Mouse (Mus musculus): ENCODE results near the gene Kpna6.
A peak's percentile ranks its signal among the peaks of the same experiment; 100 is the strongest.

Gene Kpna6

GRCm38 (mm10) chr4:129617121-129617641 is 55.4 kb downstream of the Kpna6 start:
- peak; percentile 51 for DNase-seq

- DNase-seq = no peak
These were observed 55.9 kb downstream of the Kpna6 start for GRCm38 (mm10) chr4:129616631-129617030.

GRCm38 (mm10) chr4:129615801-129616290 is 56.7 kb downstream of the Kpna6 start:
- DNase-seq = no peak

DNA sequence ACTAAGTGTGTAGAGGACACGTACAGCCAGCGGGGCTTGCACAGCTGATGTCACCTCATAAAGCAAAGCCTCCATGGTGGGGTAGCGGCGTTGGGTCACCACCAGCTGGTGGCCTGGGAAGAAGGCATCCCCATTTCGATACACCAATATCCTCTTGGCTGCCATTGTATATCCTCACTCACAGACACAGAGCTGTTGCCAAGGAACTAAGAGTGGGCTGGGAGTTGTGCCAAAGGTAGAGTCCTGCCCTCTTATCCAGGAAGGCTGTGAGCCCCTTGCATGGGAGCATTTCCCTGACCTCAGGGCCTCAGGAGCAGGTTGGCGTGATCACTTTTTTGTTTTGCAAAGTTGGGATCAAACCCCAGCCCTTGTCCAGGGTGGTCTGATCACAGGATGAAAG is 58.5 kb downstream of the Kpna6 start, which contains the start of gene Dcdc2b:
Dcdc2b (minus strand) TSS at position 165 of the 400 bp plus-strand sequence.
- peak; percentile 46 for DNase-seq

DNA sequence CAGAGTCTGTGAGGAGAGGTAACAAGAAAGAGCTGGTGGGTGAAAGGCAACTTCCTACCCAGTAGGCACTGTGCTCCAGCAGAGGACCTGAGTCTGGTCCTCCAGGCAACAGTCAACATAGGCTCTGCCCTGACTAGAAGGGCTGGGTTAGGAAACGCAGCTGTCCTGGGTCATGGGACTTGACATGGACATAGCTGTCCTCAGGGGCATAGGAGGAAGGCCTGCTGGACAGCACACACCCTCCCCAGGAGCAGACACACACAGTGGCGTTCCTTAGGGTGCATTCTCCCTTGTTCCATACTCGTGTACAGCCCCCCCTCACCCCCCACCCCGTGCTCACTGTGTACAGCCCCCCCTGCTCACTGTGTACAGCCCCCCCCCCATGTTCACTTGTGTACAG is 62.1 kb downstream of the Kpna6 start:
- no peak for DNase-seq

GRCm38 (mm10) chr4:129610026-129610425 is 62.5 kb downstream of the Kpna6 start:
- no peak for DNase-seq

DNA sequence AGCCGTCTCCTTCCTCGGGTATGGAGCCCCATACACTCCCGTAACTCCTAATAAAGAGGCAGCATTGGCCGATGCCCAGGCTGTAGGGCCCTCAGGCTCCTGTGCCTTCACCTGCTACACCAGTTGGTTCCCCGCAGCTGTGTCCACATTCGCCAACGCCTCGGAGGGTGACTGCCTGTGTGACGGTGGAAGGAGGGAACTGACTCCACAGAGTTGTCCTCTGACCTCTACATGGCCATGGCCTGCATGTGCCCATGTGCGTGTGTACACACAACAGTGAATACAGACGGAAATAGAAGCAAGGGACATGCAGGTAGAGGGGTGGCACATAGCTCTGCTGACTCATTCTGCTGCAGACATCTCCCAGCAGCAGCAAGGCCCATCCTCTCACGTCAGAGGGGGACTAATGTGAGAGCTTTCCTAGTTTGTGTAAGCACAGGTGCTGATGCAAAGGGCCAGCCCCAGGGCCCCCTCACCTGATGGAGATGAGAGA is 63.4 kb downstream of the Kpna6 start:
- DNase-seq = peak; percentile 51

GRCm38 (mm10) chr4:129608426-129609025 is 64.0 kb downstream of the Kpna6 start:
- peak; percentile 81 for DNase-seq

- peak; percentile 83 for DNase-seq
These were observed 72.1 kb downstream of the Kpna6 start, which contains the start of the genes Eif3i and Tmem234 for GRCm38 (mm10) chr4:129600233-129601158. Gene Eif3i, minus strand, starts transcription at chr4:129600648. Gene Tmem234, plus strand, starts transcription at chr4:129600668.
